Mouse (Mus musculus) telencephalon, adult 2 months (tissue): ENCODE results near the gene Prdm1.

ENCODE experiments used
- DNase-seq: peaks from one replicate; pipeline ENCODE4 v3.0.0-alpha.2; 2011; ENCODE audit warnings: low read depth, low spot score

Gene Prdm1

GRCm38 (mm10) chr10:44528291-44529082, at the start of gene Prdm1:
Gene Prdm1 (minus strand): TSS chr10:44528501.
- no peak for DNase-seq

- no peak for DNase-seq
Observed at GRCm38 (mm10) chr10:44565971-44566370, 37.7 kb upstream of the Prdm1 start.

- no peak for DNase-seq
Observed at GRCm38 (mm10) chr10:44565109-44565508, 36.8 kb upstream of the Prdm1 start.

GRCm38 (mm10) chr10:44556845-44557244, 28.5 kb upstream of the Prdm1 start:
- DNase-seq = no peak

- no peak for DNase-seq
Observed at GRCm38 (mm10) chr10:44555317-44555716, 27.0 kb upstream of the Prdm1 start.

- DNase-seq = no peak
Observed at GRCm38 (mm10) chr10:44553648-44554047, 25.3 kb upstream of the Prdm1 start.

GRCm38 (mm10) chr10:44539033-44539578, 10.8 kb upstream of the Prdm1 start:
- DNase-seq = no peak

GRCm38 (mm10) chr10:44538137-44538536, 9.8 kb upstream of the Prdm1 start:
- no peak for DNase-seq

GRCm38 (mm10) chr10:44530067-44530360, 1.7 kb upstream of the Prdm1 start:
- DNase-seq = no peak

GRCm38 (mm10) chr10:44529218-44530066, 1.1 kb upstream of the Prdm1 start:
- no peak for DNase-seq

GRCm38 (mm10) chr10:44527651-44528050, 650 bp downstream of the Prdm1 start:
- no peak for DNase-seq

- no peak for DNase-seq
Observed at GRCm38 (mm10) chr10:44526751-44527591, 1.3 kb downstream of the Prdm1 start.

GRCm38 (mm10) chr10:44520189-44520588, 8.1 kb downstream of the Prdm1 start:
- DNase-seq = no peak

- DNase-seq = peak; percentile 31
Observed at GRCm38 (mm10) chr10:44518631-44519030, 9.7 kb downstream of the Prdm1 start.

GRCm38 (mm10) chr10:44513108-44513507, 15.2 kb downstream of the Prdm1 start:
- no peak for DNase-seq

- no peak for DNase-seq
Observed at GRCm38 (mm10) chr10:44511029-44511428, 17.3 kb downstream of the Prdm1 start.

- no peak for DNase-seq
Observed at GRCm38 (mm10) chr10:44508649-44509048, 19.7 kb downstream of the Prdm1 start.

GRCm38 (mm10) chr10:44507984-44508383, 20.3 kb downstream of the Prdm1 start:
- DNase-seq = no peak

GRCm38 (mm10) chr10:44502891-44503290, 25.4 kb downstream of the Prdm1 start:
- no peak for DNase-seq

- DNase-seq = no peak
Observed at GRCm38 (mm10) chr10:44499897-44500519, 28.3 kb downstream of the Prdm1 start.

- no peak for DNase-seq
Observed at GRCm38 (mm10) chr10:44493818-44494492, 34.3 kb downstream of the Prdm1 start.
